Mouse (Mus musculus) thymus, postnatal 36 days (tissue): ENCODE measurements around the gene Grin2b.
"Not testable (repeated sequence)": the region's sequence is repeated elsewhere in the genome, so short reads cannot be mapped to it uniquely, and the experiment has no call there.

Experiments used
- DNase-seq, 2 experiments: peaks; one replicate each; pipeline ENCODE4 v3.0.0; 2022; ENCODE audit warnings: mixed read lengths in 2 of 2

Gene Grin2b

GRCm38 (mm10) chr6:135796911-135797310, 376.4 kb downstream of the Grin2b start:
- DNase-seq = no peak

GRCm38 (mm10) chr6:135791412-135791811, 381.9 kb downstream of the Grin2b start:
- DNase-seq = no peak

GRCm38 (mm10) chr6:135789603-135790170, 383.6 kb downstream of the Grin2b start:
- DNase-seq = no peak

- no peak for DNase-seq
Measured at GRCm38 (mm10) chr6:135774670-135775069, 398.6 kb downstream of the Grin2b start.

- no peak for DNase-seq
Measured at GRCm38 (mm10) chr6:135767572-135767971, 405.7 kb downstream of the Grin2b start.

GRCm38 (mm10) chr6:135758735-135759134, 414.6 kb downstream of the Grin2b start:
- no peak for DNase-seq

- DNase-seq = no peak
Measured at GRCm38 (mm10) chr6:135756075-135756474, 417.2 kb downstream of the Grin2b start.

- DNase-seq = no peak
Measured at GRCm38 (mm10) chr6:135748412-135749076, 424.8 kb downstream of the Grin2b start.

GRCm38 (mm10) chr6:135745606-135746005, 427.7 kb downstream of the Grin2b start:
- DNase-seq = no peak

GRCm38 (mm10) chr6:135734227-135734732, 439.0 kb downstream of the Grin2b start:
- no peak for DNase-seq

- DNase-seq = no peak
Measured at GRCm38 (mm10) chr6:135727106-135727505, 446.2 kb downstream of the Grin2b start.

GRCm38 (mm10) chr6:135721706-135722105, 451.6 kb downstream of the Grin2b start:
- no peak for DNase-seq

- no peak for DNase-seq
Measured at GRCm38 (mm10) chr6:135714906-135715305, 458.4 kb downstream of the Grin2b start.

GRCm38 (mm10) chr6:135714236-135714635, 459.1 kb downstream of the Grin2b start:
- DNase-seq = no peak

- no peak for DNase-seq
Measured at GRCm38 (mm10) chr6:135713716-135714115, 459.6 kb downstream of the Grin2b start.

- DNase-seq = not testable (repeated sequence)
Measured at GRCm38 (mm10) chr6:135706850-135707522, 466.3 kb downstream of the Grin2b start.

GRCm38 (mm10) chr6:135703655-135704054, 469.7 kb downstream of the Grin2b start:
- DNase-seq = no peak

- DNase-seq = no peak
Measured at GRCm38 (mm10) chr6:135701361-135701760, 471.9 kb downstream of the Grin2b start.

- no peak for DNase-seq
Measured at GRCm38 (mm10) chr6:135700717-135701345, 472.5 kb downstream of the Grin2b start.

GRCm38 (mm10) chr6:135692533-135692932, 480.8 kb downstream of the Grin2b start:
- DNase-seq = no peak

GRCm38 (mm10) chr6:135691561-135691960, 481.8 kb downstream of the Grin2b start:
- no peak for DNase-seq

- no peak for DNase-seq
Measured at GRCm38 (mm10) chr6:135687926-135688325, 485.4 kb downstream of the Grin2b start.

GRCm38 (mm10) chr6:135684206-135684605, 489.1 kb downstream of the Grin2b start:
- no peak for DNase-seq
